Mouse (Mus musculus): Measurements from ENCODE around the gene Nbeal2.

GRCm38 (mm10) chr9:110653655-110654461, at the start of gene Nbeal2:
- TF ChIP-seq CTCF (IDR thresholded peaks at IDR 0.05; ENCODE audit: control insufficient read depth, insufficient read depth, low read length) (no peak), POLR2A (IDR thresholded peaks at IDR 0.05; ENCODE audit: borderline replicate concordance, control insufficient read depth, low read depth, low read length) (peak; percentile 69; the same call in 1 of the 2 replicates)
